Mouse (Mus musculus) subcutaneous adipose tissue, adult 2 months (tissue): ENCODE results near the gene Ppp1r1b. TPM values are rescaled to one million over a fixed set of nuclear protein-coding genes. Genes with fewer than 3 reads are reported as not detected.

Source experiments
- polyA plus RNA-seq: library from polyadenylated mRNA; depleted of rRNA; stranded (reverse); fragments of >200 nt; gene quantifications from 2 replicates; pipeline ENCODE4 v1.2.3, GENCODE M21; 2012; ENCODE audit warnings: low replicate concordance; rRNA removed

Ppp1r1b gene
- 0.16 and 2.8 TPM in 2 replicates for polyA plus RNA-seq

DNA sequence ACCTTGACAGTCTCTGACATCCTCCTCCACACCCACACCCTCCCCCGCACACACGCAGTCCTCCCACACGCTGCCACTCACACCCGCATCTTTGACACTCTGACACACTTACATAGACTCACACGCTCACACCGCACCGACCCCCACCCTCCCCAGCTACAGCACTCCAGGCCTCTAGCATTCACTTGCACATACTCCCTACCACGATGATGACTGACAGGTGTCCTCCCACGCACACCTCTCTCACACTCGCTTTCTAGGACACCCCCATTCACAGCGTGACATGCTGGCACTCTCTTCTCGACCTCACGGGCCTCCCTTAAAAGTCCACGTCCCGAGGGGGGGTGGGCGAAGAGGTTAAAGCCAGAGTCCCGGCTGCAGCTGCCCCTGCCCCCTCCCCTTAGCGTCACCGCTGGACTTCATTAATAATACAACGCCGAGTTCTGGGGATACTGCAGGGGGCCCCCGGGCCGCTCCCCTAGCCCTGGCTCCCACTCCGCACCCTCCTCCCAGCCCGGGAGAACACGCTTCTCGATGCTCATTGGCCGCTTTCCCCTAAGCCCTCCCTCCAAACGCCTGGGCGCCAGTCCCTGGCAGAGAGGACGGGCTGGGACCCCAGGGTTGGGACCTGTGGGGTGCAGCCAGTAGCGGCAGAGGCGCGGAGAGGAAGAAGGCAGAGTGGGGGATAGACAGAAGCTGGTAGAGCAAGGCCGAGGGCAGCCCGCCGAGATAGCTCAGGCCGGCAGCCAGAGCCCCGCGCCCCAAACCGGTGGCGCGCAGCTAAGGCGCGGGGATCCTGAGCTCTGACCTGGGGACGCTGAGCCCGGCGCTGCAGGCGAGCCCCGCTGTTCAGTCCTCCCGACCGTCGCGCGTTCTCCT lies at the start of gene Ppp1r1b:
Gene Ppp1r1b (plus strand): TSS at position 322 of the 879 bp plus-strand sequence.

GRCm38 (mm10) chr11:98329081-98329959 lies 18.9 kb upstream of the Ppp1r1b start, which contains the start of gene Neurod2:
Gene Neurod2, minus strand, starts transcription at chr11:98329648.

GRCm38 (mm10) chr11:98358161-98359083 lies 10.2 kb downstream of the Ppp1r1b start, which contains the start of gene Stard3:
Gene Stard3, plus strand, starts transcription at chr11:98358368.

DNA sequence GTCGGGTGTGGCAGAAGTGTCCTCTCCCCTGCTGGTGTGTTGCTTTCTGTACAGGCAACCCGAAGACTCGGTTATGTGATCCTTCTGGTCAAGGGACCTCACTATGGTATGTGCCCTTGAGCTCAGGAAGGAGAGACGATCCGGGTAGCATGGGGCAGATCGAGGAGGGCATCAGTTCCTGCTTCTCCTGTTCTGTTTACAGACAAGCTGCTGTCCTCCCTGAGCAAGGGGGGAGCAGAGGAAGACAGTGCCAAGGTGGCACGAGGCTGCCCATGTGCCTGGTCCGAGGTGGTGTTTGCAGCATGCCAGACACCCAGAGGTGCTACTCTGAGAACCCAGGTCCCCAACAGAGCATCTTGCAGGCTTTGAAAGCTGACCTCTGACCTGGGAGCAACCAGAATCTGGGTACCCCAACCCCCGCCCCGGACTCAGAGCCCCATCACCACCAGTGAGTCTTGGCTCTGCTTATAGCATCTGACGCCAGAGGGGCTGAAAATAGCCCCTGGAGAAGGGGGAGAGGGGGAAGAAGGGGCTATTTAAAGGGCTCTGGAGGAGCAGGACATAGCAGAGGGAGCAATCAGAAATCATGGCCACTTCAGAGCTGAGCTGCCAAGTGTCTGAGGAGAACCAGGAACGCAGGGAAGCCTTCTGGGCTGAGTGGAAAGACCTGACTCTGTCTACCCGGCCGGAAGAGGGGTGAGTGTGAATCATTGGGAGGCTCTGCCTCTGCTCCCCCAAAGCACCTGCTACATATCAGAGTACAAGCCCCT lies 35.2 kb downstream of the Ppp1r1b start, which contains the start of gene Tcap:
Gene Tcap (plus strand): TSS at position 551 of the 770 bp plus-strand sequence.

GRCm38 (mm10) chr11:98385638-98386585 lies 37.7 kb downstream of the Ppp1r1b start, which contains the start of gene Pnmt:
Gene Pnmt, plus strand, starts transcription at chr11:98386450.

DNA sequence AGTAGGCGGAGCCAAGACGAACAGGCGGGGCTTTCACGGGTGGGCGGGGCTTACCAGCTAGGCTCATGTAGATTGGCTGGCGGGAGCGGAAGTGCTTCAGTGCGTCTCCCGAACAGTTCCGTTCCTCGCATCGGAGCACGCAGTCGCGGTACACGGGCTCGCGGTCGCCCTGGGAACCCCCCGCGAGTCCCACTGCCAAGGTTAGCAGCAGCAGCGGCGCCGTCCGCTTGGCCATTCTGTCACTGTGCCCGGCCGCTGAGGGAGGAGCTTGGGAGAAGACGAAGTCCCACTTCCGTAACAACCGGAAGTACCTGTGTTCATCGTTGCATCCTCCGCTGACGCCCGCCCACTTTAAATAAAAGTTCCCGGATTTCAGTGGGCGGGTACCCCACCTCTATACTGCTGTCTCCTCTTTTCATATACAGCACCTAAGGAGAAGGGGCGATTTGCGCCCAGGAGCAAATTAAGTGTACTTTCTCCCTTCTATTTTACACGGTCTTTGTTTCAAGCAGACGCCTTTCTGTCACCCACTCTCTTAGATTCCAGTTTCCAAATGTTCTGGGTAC lies 52.0 kb downstream of the Ppp1r1b start, which contains the start of gene Pgap3:
Gene Pgap3 (minus strand): TSS at position 330 of the 566 bp plus-strand sequence.

Other genes with a start within 250 kb of the Ppp1r1b start
- gene Fbxl20, start 198.0 kb upstream of the Ppp1r1b start, polyA plus RNA-seq = 25.0 and 26.4 TPM in 2 replicates
- gene Med1, start 155.1 kb upstream of the Ppp1r1b start, polyA plus RNA-seq = 14.6 and 19.2 TPM in 2 replicates
- gene Cdk12, start 145.3 kb upstream of the Ppp1r1b start, polyA plus RNA-seq = 12.8 and 19.3 TPM in 2 replicates
- gene Neurod2, start 18.8 kb upstream of the Ppp1r1b start, polyA plus RNA-seq = not detected in 2 replicates
- gene Stard3, start 10.0 kb downstream of the Ppp1r1b start, polyA plus RNA-seq = 59.8 and 72.5 TPM in 2 replicates
- 0.26 and 1.4 TPM in 2 replicates for gene Tcap, start 35.4 kb downstream of the Ppp1r1b start, polyA plus RNA-seq
- gene Pnmt, start 38.0 kb downstream of the Ppp1r1b start, polyA plus RNA-seq = not detected in 2 replicates
- 8.2 and 20.1 TPM in 2 replicates for gene Pgap3, start 52.1 kb downstream of the Ppp1r1b start, polyA plus RNA-seq
- 9.8 and 37.8 TPM in 2 replicates for gene Erbb2, start 64.1 kb downstream of the Ppp1r1b start, polyA plus RNA-seq
- 76.2 and 117 TPM in 2 replicates for gene Mien1, start 90.6 kb downstream of the Ppp1r1b start, polyA plus RNA-seq
- gene Grb7, start 98.0 kb downstream of the Ppp1r1b start, polyA plus RNA-seq = 5.4 and 31.8 TPM in 2 replicates
- 1.0 and 9.3 TPM in 2 replicates for gene Ikzf3, start 197.6 kb downstream of the Ppp1r1b start, polyA plus RNA-seq
- 0.33 and 0.44 TPM in 2 replicates for gene Zpbp2, start 202.7 kb downstream of the Ppp1r1b start, polyA plus RNA-seq
- gene Ormdl3, start 239.0 kb downstream of the Ppp1r1b start, polyA plus RNA-seq = 176 and 317 TPM in 2 replicates
- gene Lrrc3c, start 249.9 kb downstream of the Ppp1r1b start, polyA plus RNA-seq = not detected in 2 replicates